Mouse (Mus musculus) layer of hippocampus, adult 9-11 months (tissue): Measurements from ENCODE around the gene Gm17334.

ENCODE experiments used
- DNase-seq: peaks from one replicate; pipeline ENCODE4 v3.0.0; 2022

The Gm17334 gene

DNA sequence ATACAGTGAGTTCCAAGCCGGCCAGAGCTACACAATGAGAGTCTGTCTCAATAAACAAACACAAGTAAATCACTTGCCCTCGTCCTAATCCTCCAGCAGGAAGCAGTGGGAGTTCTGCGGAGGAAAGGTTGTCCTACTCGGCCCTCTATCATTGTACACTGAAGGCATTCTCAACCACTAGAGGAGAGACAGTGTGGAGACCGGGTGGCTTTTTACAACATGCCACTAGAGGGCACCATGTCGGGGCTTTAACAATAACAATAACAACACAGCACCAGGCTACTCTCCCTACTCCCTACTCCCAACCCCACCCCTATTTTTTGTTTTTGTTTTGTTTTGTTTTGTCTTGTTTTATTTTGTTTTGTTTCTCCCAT is 35.4 kb downstream of the Gm17334 start:
- peak; percentile 55 for DNase-seq

GRCm38 (mm10) chr11:53736771-53737572 is 36.0 kb downstream of the Gm17334 start:
- DNase-seq: peak; percentile 51

DNA sequence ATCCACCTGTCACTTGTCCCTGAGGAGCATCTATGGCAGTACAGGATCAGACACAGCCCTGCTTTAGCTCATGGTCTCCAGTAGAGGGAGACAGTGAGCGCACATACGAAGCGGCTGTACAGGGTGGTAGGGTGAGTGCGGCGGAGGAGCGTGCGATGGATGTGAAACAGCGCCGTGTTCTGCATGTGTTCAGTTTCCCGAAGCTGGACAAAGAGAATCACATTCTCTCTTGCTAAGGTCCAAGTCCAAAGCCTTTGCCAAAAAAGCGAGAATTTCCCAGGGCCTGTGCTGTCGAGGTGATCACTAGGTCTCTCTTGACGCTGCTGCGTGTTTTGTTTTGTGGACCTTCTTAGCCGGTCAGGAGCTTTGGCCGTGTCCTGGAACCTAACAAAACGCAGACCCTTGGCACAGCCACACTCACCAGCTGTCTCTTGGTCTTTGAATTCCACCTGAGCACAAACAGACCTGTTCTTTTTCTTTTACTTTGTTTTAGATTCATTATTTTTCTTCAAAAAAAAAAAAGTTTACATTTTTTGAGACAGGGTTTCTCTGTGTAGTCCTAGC is 37.2 kb downstream of the Gm17334 start:
- DNase-seq: peak; percentile 60

DNA sequence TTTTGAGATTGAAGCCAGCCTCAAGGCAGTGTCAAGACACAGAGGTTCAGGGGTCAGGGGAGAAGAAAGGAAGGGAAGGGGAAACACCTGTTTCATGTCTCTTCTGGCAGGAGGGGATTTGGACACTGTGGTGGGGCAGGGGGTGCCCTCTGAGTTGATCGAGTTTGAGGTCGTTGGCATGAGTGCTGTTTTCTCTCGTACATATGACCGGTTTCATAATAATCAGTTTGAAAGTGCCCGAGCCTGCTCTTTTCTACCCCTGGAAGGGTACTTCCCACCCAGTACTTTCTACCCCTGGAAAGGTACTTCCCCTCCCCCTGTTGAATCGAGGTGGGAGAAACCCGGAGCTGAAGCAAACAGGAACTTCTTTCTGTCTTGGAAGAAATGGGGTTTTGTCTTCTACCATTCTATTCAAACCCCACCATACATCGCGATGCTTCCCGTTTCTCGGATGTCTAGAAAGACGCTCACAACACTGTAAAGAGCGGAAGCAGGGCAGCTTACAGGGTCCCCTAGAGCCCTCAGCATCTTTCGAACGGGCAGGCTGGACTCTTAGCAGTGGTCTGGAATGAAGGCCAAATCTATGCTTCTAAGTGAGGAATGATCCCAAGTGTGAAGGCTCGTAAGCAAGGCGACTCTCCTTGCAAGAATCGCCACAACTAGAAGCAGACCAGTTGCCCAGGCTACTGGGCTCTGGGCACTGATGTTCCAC is 37.9 kb downstream of the Gm17334 start:
- DNase-seq: no peak

DNA sequence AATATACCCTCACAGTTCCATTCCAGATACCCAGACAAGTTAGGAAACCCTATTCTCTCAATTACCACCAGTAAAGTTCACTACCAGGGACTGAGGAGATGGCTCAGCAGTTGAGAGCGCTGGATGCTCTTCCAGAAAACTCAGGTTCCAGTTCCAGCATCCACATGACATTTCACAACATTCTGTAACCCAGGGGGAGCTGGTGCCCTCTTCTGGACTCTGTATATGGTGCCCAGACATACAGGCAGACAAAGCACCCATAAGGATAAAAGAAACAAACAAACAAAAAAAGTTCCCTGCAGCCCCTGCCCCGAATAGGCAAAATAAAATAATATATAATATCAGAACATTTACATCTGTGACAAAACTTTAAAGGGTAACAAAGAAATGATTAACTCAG is 38.6 kb downstream of the Gm17334 start:
- DNase-seq: no peak

DNA sequence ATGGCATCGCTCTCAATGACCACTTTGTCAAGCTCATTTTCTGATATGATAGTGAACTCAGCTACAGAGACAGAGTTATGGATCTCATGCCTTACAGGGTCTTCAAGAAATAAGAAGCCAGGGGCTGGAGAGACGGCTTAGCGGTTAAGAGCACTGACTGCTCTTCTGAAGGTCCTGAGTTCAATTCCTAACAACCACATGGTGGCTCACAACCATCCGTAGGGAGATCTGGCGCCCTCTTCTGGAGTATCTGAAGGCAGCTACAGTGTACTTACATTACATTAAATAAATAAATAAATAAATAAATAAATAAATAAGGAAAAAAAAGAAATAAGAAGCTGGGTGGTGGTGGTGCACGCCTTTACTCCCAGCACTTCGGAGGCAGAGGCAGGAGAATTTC is 39.2 kb downstream of the Gm17334 start:
- DNase-seq: no peak

- DNase-seq: no peak
These were observed 40.7 kb downstream of the Gm17334 start for GRCm38 (mm10) chr11:53732244-53732643.

DNA sequence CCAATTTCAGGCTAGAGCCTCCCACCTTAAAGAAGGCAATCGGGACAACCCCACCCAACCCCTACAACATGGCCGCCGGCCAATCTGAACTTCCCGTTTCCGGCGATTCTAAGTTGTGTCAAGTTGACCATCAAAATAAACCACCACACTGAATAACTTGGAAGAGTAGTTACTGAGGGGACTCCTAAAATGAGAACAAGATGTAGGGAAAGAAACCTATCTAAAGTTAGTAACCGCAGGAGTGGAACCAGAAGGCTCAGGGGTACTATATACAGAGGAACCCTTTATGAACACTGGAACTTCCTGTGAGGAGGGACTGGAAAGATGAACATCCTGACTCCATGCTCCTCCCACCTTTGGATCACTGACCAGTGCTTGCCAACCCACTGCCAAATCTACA is 41.5 kb downstream of the Gm17334 start:
- no peak for DNase-seq
